Mouse (Mus musculus) neural tube, embryonic 15.5 days (tissue): ENCODE data around the gene Evi2a. TPM values are rescaled to one million over a fixed set of nuclear protein-coding genes. Genes with fewer than 3 reads are reported as not detected.

Experiments
- ATAC-seq: fragments of 200-750 bp; cut with Nextera tagmentation; 2 replicates; pipeline ENCODE4 v1.8.0; 2017; ENCODE audit warnings: mild to moderate bottlenecking, moderate TSS enrichment, moderate library complexity; ENCODE audit not compliant: low FRiP score
- H3K27ac ChIP-seq: fragments of 300-500 bp; sonication (generic); replicated peaks from 2 replicates; pipeline ENCODE4 v1.5.1; 2015; ENCODE audit warnings: mild to moderate bottlenecking, inconsistent platforms
- H3K27me3 ChIP-seq: fragments of 300-500 bp; sonication (generic); replicated peaks from 2 replicates; pipeline ENCODE4 v1.6.1; 2015; ENCODE audit warnings: inconsistent platforms
- H3K36me3 ChIP-seq: fragments of 300-500 bp; sonication (generic); 2 replicates; pipeline ENCODE4 v1.6.1; 2015; ENCODE audit warnings: inconsistent platforms
- H3K4me1 ChIP-seq: fragments of 300-500 bp; sonication (generic); 2 replicates; pipeline ENCODE4 v1.6.1; 2015; ENCODE audit warnings: inconsistent platforms
- H3K4me2 ChIP-seq: fragments of 300-500 bp; sonication (generic); 2 replicates; pipeline ENCODE4 v1.6.1; 2015; ENCODE audit warnings: inconsistent platforms, mild to moderate bottlenecking, moderate library complexity
- H3K4me3 ChIP-seq: fragments of 300-500 bp; sonication (generic); replicated peaks from 2 replicates; pipeline ENCODE4 v1.5.1; 2015; ENCODE audit warnings: mild to moderate bottlenecking, inconsistent platforms
- H3K9ac ChIP-seq: fragments of 300-500 bp; sonication (generic); replicated peaks from 2 replicates; pipeline ENCODE4 v1.6.1; 2015; ENCODE audit warnings: mild to moderate bottlenecking, inconsistent platforms
- H3K9me3 ChIP-seq: fragments of 300-500 bp; sonication (generic); replicated peaks from 2 replicates; pipeline ENCODE4 v1.6.1; 2016; ENCODE audit warnings: inconsistent platforms
- WGBS: fragments of 180-500 bp; shearing (Covaris S2); methylation state at CpG from one replicate; pipeline ENCODE4 v1.1.7; 2015; ENCODE audit warnings: mixed read lengths; 5-methylcytosine and 5-hydroxymethylcytosine counted together
- polyA plus RNA-seq: library from polyadenylated mRNA; unstranded; fragments of >200 nt; fragmentation: Nextera tagmentation; extraction: Ambion mirVana; gene quantifications from 2 replicates; pipeline ENCODE4 v1.2.1, GENCODE M21; 2015

Gene Evi2a
- polyA plus RNA-seq, 1 experiment from 2014 or later: 2.8 TPM

DNA sequence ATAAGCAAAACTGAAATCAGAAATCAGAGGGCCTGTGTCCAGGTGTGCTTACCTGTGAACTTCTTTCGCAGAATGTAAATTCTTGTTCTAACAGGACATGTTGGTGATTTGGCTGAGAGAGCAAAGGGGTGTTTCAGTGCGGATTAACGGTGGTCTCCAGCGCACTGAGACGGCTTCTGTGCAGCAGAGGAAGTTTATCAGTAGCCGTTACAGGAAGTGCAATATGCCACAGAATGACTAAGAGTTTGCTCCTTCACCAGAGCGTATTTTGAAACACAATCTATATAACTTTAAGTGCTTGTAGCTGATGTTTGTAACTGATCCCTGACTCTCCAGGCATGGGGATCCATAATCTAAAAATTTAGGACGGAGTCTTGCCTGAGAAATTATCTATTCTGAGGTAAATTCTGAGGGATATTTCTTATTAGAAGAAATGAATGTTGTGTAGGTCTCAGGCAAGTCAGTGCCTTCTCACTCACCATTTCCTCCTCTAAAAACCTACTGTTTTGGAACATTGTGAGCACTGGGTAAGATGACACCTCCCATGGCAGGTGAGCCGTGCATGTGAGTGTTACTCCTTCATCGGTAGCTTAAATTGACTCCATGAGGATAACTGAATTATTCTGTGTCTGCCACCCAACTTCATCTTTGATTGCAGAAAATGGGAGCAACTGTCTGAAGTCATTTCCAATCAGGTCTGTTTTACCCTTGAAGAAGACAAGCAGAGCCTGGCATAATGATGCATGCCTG lies 6.7 kb downstream of the Evi2a start, which contains the start of gene Evi2b:
Evi2b (minus strand) TSS at position 203 of the 750 bp plus-strand sequence.
- H3K27me3 ChIP-seq: no peaks in the 10 kb centered on the region
- 85% methylated on average over 10 of the region's 10 CpGs for WGBS
- no peaks in the 10 kb centered on the region for H3K9me3 ChIP-seq
- no peak within 1 kb of the TSS for H3K4me2 ChIP-seq
- H3K36me3 ChIP-seq: 0 out of 2 replicates have a peak, but pooled peaks cover 11% of the 10 kb centered on the region
- H3K4me3 ChIP-seq: no peak within 1 kb of the TSS
- ATAC-seq: no peak
- no peaks in the 10 kb centered on the region for H3K4me1 ChIP-seq
- no peak within 1 kb of the TSS for H3K9ac ChIP-seq
- no peak within 1 kb of the TSS for H3K27ac ChIP-seq

DNA sequence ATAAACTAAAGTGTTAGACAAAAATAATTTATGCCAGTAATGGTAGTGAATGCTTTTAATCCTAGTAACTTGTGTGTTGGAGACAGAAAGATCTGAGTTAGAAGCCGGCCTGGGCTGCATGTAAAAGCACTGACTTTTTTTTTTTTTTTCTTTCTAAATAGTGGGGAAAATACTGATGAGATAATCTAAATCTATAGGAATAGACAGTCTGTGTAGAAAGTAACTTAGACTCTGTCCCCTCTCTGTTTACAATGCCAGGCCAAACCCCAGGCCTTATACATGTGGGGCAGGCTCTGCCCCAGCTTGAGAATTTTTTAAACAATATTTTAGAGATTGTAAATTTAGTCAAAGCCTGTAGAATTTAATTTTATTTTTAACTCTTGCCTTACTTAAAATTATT lies 7.5 kb downstream of the Evi2a start:
- Histone ChIP-seq H3K9ac (no peak overlapping the region), H3K27ac (no peak overlapping the region), H3K4me2 (no peak overlapping the region), H3K4me1 (no peaks in the 10 kb centered on the region), H3K9me3 (no peaks in the 10 kb centered on the region), H3K27me3 (no peaks in the 10 kb centered on the region), H3K36me3 (0 out of 2 replicates have a peak, but pooled peaks cover 5% of the 10 kb centered on the region), H3K4me3 (no peak overlapping the region)
- 80% methylated on average over 1 of the region's 1 CpGs for WGBS
- no peak for ATAC-seq

DNA sequence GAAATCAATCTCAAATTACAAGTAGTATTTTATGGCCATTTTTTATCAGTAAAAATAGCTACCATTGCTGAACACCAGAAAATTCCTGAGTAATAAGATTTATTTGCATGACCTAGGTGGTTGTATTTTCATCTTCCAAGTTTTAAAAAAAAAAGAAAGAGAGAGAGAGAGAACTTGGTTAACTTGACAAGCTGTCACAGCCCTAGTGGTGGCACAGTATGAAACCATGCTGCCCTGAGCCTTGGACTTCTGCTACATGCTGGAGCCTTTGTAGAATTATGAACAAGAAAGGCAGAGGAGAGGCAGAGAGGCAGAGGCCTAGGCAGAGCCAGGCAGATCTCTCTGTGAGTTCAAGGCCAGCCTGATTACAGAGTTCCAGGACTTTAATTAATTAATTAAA lies 8.5 kb downstream of the Evi2a start:
- 0 out of 2 replicates have a peak, but pooled peaks cover 5% of the 10 kb centered on the region for H3K36me3 ChIP-seq
- no peak overlapping the region for H3K4me2 ChIP-seq
- no peaks in the 10 kb centered on the region for H3K9me3 ChIP-seq
- no peak for ATAC-seq
- H3K27me3 ChIP-seq: no peaks in the 10 kb centered on the region
- H3K4me1 ChIP-seq: no peaks in the 10 kb centered on the region
- H3K9ac ChIP-seq: no peak overlapping the region
- no peak overlapping the region for H3K27ac ChIP-seq
- no peak overlapping the region for H3K4me3 ChIP-seq

DNA sequence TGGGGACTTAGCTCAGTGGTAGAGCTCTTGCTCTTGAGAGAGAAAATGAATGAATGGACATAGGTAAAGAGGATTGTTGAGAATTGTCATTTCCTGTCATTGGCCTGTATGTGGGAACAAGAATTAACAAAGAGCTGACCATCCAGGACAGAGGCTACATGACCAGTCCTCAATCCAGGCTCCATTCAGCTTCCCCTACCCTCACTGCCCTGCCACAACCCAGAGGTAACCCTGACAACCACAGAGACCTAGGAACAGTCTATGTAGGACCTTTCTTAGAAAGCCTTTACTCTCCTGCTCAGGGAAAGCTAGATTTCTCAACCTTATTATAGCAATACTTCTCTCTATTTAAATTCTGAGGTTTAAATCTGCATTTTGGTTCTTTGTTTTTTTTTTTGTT lies 9.6 kb downstream of the Evi2a start:
- Histone ChIP-seq H3K4me3 (no peak overlapping the region), H3K27ac (0 out of 2 replicates have a peak overlapping the region, but pooled peaks have one; percentile 15), H3K4me2 (no peak overlapping the region), H3K4me1 (no peaks in the 10 kb centered on the region), H3K9me3 (no peaks in the 10 kb centered on the region), H3K9ac (no peak overlapping the region), H3K36me3 (0 out of 2 replicates have a peak, but pooled peaks cover 5% of the 10 kb centered on the region), H3K27me3 (no peaks in the 10 kb centered on the region)
- no peak for ATAC-seq

DNA sequence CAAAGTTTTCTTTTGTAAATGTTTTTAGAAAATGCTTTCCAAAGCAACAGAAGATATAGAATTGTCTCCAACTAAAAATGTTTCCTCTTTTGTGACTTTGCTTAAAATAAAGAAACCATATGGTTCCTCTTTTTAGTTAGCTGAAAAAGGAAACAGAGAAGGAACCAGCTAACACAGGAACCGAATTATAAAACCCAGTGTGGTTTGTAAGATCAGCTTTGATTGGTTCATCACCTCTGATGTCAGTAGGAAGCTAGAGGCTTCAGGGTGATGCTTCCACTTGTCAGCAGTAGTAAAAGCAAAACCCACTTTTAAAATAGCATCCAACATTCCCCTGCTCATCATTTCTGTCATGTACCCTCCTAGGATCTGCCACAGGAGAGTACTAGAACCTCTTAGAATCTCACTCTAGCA lies 10.5 kb downstream of the Evi2a start:
- H3K4me2 ChIP-seq: no peak overlapping the region
- H3K4me3 ChIP-seq: no peak overlapping the region
- H3K27ac ChIP-seq: no peak overlapping the region
- H3K9me3 ChIP-seq: no peaks in the 10 kb centered on the region
- H3K36me3 ChIP-seq: 0 out of 2 replicates have a peak, but pooled peaks cover under 1% of the 10 kb centered on the region
- H3K27me3 ChIP-seq: no peaks in the 10 kb centered on the region
- H3K4me1 ChIP-seq: no peaks in the 10 kb centered on the region
- WGBS: 59% methylated on average over 1 of the region's 1 CpGs
- no peak overlapping the region for H3K9ac ChIP-seq
- ATAC-seq: no peak

DNA sequence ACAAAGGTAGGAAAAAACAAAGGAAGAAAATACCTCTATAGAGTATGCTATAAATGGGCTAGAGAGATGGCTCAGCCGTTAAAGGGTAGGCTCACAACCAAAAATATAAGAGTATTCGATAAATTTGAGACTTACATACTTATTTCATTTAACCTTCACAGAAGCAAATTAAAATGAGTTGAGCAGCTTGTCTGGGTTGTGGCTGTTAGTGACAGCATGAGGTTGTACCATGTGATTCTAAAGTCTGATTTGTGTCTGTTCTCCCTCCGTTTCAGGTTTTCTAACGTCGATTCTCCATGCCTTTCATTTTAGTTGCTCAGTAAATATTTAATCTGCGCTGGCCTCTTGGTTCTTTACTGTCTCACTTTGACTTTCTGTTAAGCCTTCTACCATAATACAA lies 11.1 kb downstream of the Evi2a start:
- Histone ChIP-seq H3K4me3 (no peak overlapping the region), H3K9ac (no peak overlapping the region), H3K4me2 (no peak overlapping the region), H3K27me3 (no peaks in the 10 kb centered on the region), H3K36me3 (no peaks in the 10 kb centered on the region), H3K4me1 (no peaks in the 10 kb centered on the region), H3K9me3 (no peaks in the 10 kb centered on the region), H3K27ac (no peak overlapping the region)
- ATAC-seq: no peak
- 80% methylated on average over 6 of the region's 6 CpGs for WGBS

DNA sequence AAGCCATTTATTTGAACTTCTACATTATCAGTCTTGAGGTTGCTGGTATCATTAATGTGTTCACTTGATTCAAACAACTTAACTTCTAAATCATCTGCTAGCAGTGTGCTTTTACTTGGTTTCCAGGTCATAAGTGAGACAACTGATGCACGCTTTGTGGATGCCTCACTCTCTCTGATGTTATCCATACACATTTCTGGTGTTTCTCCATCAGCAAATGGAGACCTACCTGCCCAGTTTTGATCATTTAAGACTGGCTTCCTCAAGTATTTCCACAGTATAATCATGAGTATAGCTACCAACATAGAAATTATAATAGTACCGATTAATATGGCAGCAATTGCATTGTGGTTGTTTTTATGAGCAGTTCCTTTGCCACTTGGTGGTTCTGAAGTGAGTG lies 14.6 kb downstream of the Evi2a start:
- no peak for ATAC-seq
- Histone ChIP-seq H3K9me3 (no peaks in the 10 kb centered on the region), H3K4me1 (no peaks in the 10 kb centered on the region), H3K27me3 (no peaks in the 10 kb centered on the region), H3K36me3 (no peaks in the 10 kb centered on the region), H3K4me3 (no peak overlapping the region), H3K27ac (no peak overlapping the region), H3K4me2 (no peak overlapping the region), H3K9ac (no peak overlapping the region)
- WGBS: 99% methylated on average over 2 of the region's 2 CpGs

DNA sequence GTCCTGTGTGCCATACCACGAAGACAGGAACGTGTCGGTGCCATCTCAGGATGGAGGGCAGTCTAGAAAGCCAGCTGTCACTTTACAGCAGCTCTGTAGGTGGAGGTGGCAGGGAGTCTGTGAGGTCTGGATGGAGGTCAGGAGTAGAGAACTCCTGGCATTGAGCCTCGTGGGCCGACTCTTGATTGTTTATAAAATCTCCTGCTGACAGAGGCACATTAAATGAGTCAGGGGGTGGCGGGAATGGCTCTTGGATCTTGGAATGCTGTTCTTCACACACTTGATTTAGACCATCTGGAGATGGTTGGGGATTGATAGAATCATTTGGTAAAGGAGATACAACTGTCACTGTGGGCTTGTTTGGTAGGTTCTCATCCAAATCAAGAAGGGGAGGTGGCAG lies 15.1 kb downstream of the Evi2a start:
- H3K9ac ChIP-seq: no peak overlapping the region
- ATAC-seq: no peak
- no peaks in the 10 kb centered on the region for H3K27me3 ChIP-seq
- no peak overlapping the region for H3K4me3 ChIP-seq
- 79% methylated on average over 6 of the region's 6 CpGs for WGBS
- no peaks in the 10 kb centered on the region for H3K36me3 ChIP-seq
- H3K4me2 ChIP-seq: no peak overlapping the region
- H3K9me3 ChIP-seq: no peaks in the 10 kb centered on the region
- H3K4me1 ChIP-seq: no peaks in the 10 kb centered on the region
- no peak overlapping the region for H3K27ac ChIP-seq

DNA sequence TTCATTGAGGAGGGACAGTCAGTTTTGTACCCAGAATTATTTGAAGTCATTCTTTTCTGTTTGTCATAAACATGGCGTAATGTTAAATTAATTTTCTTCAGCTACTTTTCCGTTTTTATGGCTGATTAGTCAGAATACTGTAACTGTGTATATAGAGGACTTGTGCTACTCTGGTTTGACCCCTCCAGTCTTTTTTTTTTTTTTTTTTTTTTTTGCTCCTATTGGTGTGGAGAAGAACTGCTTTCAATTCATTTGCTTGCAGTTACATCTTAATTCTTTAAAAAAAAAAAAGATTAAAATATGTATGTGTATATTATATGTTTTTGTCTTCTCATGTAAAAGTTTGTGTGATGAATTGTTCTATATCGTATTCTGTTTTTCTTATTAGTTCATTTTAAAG lies 18.4 kb downstream of the Evi2a start:
- no peaks in the 10 kb centered on the region for H3K36me3 ChIP-seq
- no peaks in the 10 kb centered on the region for H3K4me1 ChIP-seq
- H3K27ac ChIP-seq: no peak overlapping the region
- WGBS: 96% methylated on average over 3 of the region's 3 CpGs
- H3K4me3 ChIP-seq: no peak overlapping the region
- H3K27me3 ChIP-seq: no peaks in the 10 kb centered on the region
- no peak overlapping the region for H3K4me2 ChIP-seq
- H3K9ac ChIP-seq: no peak overlapping the region
- ATAC-seq: no peak
- H3K9me3 ChIP-seq: no peaks in the 10 kb centered on the region

DNA sequence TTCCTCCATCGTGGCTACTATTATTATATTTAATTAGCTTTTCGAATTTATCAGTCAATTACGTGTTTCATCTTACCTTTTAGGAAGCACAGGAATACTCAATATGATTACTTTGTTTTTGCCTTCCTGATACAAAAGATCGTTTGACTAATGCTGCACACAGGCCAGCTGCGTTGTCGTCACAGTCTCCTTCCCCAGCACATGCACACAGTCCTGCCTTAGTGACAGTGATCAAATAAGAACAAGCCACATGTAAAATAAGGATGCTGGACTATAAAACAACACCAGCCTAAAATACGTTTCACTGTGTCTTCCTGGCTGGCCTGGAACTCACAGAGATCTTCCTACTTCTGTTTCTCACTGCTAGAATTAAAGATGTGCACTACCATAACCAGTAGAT lies 25.9 kb downstream of the Evi2a start:
- H3K27ac ChIP-seq: no peak overlapping the region
- no peaks in the 10 kb centered on the region for H3K36me3 ChIP-seq
- WGBS: 60% methylated on average over 7 of the region's 7 CpGs
- no peaks in the 10 kb centered on the region for H3K27me3 ChIP-seq
- H3K4me2 ChIP-seq: no peak overlapping the region
- no peak overlapping the region for H3K9ac ChIP-seq
- H3K4me3 ChIP-seq: no peak overlapping the region
- 0 out of 2 replicates have a peak, but pooled peaks cover 5% of the 10 kb centered on the region for H3K4me1 ChIP-seq
- ATAC-seq: no peak
- no peaks in the 10 kb centered on the region for H3K9me3 ChIP-seq

DNA sequence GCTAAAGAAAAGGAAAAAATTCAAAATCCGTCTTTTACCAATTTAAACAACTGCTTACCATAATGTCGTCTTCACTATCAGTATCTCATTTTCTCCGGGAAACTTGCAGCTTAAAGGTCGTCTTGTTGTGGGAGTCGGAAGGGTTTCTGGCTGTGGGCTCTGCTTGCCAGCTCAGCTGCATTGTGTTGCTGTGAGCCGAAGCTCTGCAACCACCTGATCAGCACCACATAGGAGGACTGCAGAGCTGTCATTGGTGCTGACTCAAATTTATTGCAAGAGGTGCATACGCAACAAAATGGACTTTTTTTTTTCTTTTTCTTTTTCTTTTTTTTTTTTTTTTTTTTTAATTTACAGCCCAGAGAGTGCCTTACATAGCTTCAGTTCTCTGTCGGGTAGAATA lies 26.6 kb downstream of the Evi2a start, which contains the start of gene Omg:
Omg (minus strand) TSS at position 240 of the 400 bp plus-strand sequence.
- 21% methylated on average over 8 of the region's 8 CpGs for WGBS
- Histone ChIP-seq H3K27me3 (no peaks in the 10 kb centered on the region), H3K36me3 (no peaks in the 10 kb centered on the region), H3K9ac (no peak within 1 kb of the TSS), H3K9me3 (no peaks in the 10 kb centered on the region), H3K27ac (peak within 1 kb of the TSS; percentile 39; the same call in 1 of the 2 replicates), H3K4me3 (peak within 1 kb of the TSS; percentile 18), H3K4me2 (peak within 1 kb of the TSS; percentile 22), H3K4me1 (0 out of 2 replicates have a peak, but pooled peaks cover 5% of the 10 kb centered on the region)
- peak; percentile 79; the same call in 1 of the 2 replicates for ATAC-seq

DNA sequence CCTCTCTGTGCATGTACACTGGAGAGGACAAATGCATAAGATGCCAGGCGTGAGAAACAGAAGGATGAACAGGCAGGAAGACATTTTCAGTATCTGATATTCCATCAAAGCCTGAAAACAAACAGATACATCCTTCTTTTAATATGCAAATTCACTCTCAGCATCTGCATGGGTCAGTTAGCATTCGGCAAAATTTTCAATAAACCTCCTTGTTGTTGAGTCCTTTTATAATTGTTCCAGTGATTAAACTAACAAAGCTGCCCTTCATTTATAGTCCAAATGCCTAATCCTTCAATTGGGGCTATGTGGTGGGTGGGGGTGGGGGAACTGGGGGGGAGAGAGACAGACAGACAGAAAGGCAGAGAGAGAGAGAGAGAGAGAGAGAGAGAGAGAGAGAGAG lies 27.5 kb downstream of the Evi2a start:
- Histone ChIP-seq H3K27ac (peak overlapping the region; percentile 39; the same call in 1 of the 2 replicates), H3K27me3 (no peaks in the 10 kb centered on the region), H3K4me2 (0 out of 2 replicates have a peak overlapping the region, but pooled peaks have one; percentile 22), H3K9ac (no peak overlapping the region), H3K4me3 (peak overlapping the region; percentile 8; the same call in 1 of the 2 replicates), H3K9me3 (no peaks in the 10 kb centered on the region), H3K4me1 (0 out of 2 replicates have a peak, but pooled peaks cover 5% of the 10 kb centered on the region), H3K36me3 (no peaks in the 10 kb centered on the region)
- no peak for ATAC-seq
- 15% methylated on average over 2 of the region's 2 CpGs for WGBS
